Mouse (Mus musculus): ENCODE data around the gene Cacna1d. TPM values are rescaled to one million over a fixed set of nuclear protein-coding genes. Genes with fewer than 3 reads are reported as not detected.
A peak's percentile ranks its signal among the peaks of the same experiment; 100 is the strongest.

Gene Cacna1d
- under 1 TPM in 3 of 4 experiments, not detected in 1; 0.05 to 0.19 (median 0.19) TPM for total RNA-seq (2022)

GRCm38 (mm10) chr14:30491342-30491741, at the start of gene Cacna1d:
Cacna1d (minus strand) TSS chr14:30491455.
- DNase-seq (ENCODE audit: low spot score in 2 of 2), result no peak

GRCm38 (mm10) chr14:30533780-30534450, 42.7 kb upstream of the Cacna1d start:
- no peak for DNase-seq (ENCODE audit: low spot score in 2 of 2)

- DNase-seq (ENCODE audit: low spot score in 2 of 2), result no peak
Measured at GRCm38 (mm10) chr14:30531896-30532295, 40.6 kb upstream of the Cacna1d start.

- DNase-seq (ENCODE audit: low spot score in 2 of 2), result no peak
Measured at GRCm38 (mm10) chr14:30531431-30531830, 40.2 kb upstream of the Cacna1d start.

- DNase-seq (ENCODE audit: low spot score in 2 of 2), result no peak
Measured at GRCm38 (mm10) chr14:30530726-30531269, 39.5 kb upstream of the Cacna1d start.

- DNase-seq (ENCODE audit: low spot score in 2 of 2), result no peak
Measured at GRCm38 (mm10) chr14:30529454-30529853, 38.2 kb upstream of the Cacna1d start.

- no peak for DNase-seq (ENCODE audit: low spot score in 2 of 2)
Measured at GRCm38 (mm10) chr14:30528961-30529360, 37.7 kb upstream of the Cacna1d start.

- DNase-seq (ENCODE audit: low spot score in 2 of 2), result no peak
Measured at GRCm38 (mm10) chr14:30528392-30528791, 37.1 kb upstream of the Cacna1d start.

GRCm38 (mm10) chr14:30523356-30523755, 32.1 kb upstream of the Cacna1d start:
- DNase-seq (ENCODE audit: low spot score in 2 of 2), result no peak

GRCm38 (mm10) chr14:30519323-30519722, 28.1 kb upstream of the Cacna1d start:
- no peak for DNase-seq (ENCODE audit: low spot score in 2 of 2)

- DNase-seq (ENCODE audit: low spot score in 2 of 2), result no peak
Measured at GRCm38 (mm10) chr14:30515931-30516723, 24.9 kb upstream of the Cacna1d start.

- no peak for DNase-seq (ENCODE audit: low spot score in 2 of 2)
Measured at GRCm38 (mm10) chr14:30512896-30513295, 21.6 kb upstream of the Cacna1d start.

GRCm38 (mm10) chr14:30510214-30510763, 19.0 kb upstream of the Cacna1d start:
- no peak for DNase-seq (ENCODE audit: low spot score in 2 of 2)

GRCm38 (mm10) chr14:30504990-30505389, 13.7 kb upstream of the Cacna1d start:
- DNase-seq (ENCODE audit: low spot score in 2 of 2), result no peak

- no peak for DNase-seq (ENCODE audit: low spot score in 2 of 2)
Measured at GRCm38 (mm10) chr14:30498202-30498601, 6.9 kb upstream of the Cacna1d start.

GRCm38 (mm10) chr14:30494998-30495397, 3.7 kb upstream of the Cacna1d start:
- no peak for DNase-seq (ENCODE audit: low spot score in 2 of 2)

- no peak for DNase-seq (ENCODE audit: low spot score in 2 of 2)
Measured at GRCm38 (mm10) chr14:30493276-30493675, 2.0 kb upstream of the Cacna1d start.

GRCm38 (mm10) chr14:30479361-30479948, 11.8 kb downstream of the Cacna1d start, which contains the start of gene Dcp1a:
Dcp1a (plus strand) TSS chr14:30479535.
- DNase-seq (ENCODE audit: low spot score in 2 of 2), result peak; percentile 90 to 95

- no peak for DNase-seq (ENCODE audit: low spot score in 2 of 2)
Measured at GRCm38 (mm10) chr14:30474416-30474815, 16.8 kb downstream of the Cacna1d start.

GRCm38 (mm10) chr14:30473605-30474004, 17.6 kb downstream of the Cacna1d start:
- DNase-seq (ENCODE audit: low spot score in 2 of 2), result no peak

- no peak for DNase-seq (ENCODE audit: low spot score in 2 of 2)
Measured at GRCm38 (mm10) chr14:30463312-30463711, 27.9 kb downstream of the Cacna1d start.
